Mouse (Mus musculus) spleen, adult 10 weeks (tissue): ENCODE measurements around the gene Fam69a. TPM values are rescaled to one million over a fixed set of nuclear protein-coding genes. Genes with fewer than 3 reads are reported as not detected.

Source experiments
- polyA plus RNA-seq: library from polyadenylated mRNA; stranded (reverse); fragments of 350-450 nt; fragmentation: Illumina TruSeq; extraction: RNeasy Lipid Tissue Mini Kit (QIAGEN cat#74804); gene quantifications from one replicate; pipeline ENCODE4 v1.2.3, GENCODE M21; 2015; ENCODE audit warnings: low replicate concordance; ENCODE audit not compliant: insufficient read depth

Fam69a gene
- polyA plus RNA-seq = 76.7 TPM

DNA sequence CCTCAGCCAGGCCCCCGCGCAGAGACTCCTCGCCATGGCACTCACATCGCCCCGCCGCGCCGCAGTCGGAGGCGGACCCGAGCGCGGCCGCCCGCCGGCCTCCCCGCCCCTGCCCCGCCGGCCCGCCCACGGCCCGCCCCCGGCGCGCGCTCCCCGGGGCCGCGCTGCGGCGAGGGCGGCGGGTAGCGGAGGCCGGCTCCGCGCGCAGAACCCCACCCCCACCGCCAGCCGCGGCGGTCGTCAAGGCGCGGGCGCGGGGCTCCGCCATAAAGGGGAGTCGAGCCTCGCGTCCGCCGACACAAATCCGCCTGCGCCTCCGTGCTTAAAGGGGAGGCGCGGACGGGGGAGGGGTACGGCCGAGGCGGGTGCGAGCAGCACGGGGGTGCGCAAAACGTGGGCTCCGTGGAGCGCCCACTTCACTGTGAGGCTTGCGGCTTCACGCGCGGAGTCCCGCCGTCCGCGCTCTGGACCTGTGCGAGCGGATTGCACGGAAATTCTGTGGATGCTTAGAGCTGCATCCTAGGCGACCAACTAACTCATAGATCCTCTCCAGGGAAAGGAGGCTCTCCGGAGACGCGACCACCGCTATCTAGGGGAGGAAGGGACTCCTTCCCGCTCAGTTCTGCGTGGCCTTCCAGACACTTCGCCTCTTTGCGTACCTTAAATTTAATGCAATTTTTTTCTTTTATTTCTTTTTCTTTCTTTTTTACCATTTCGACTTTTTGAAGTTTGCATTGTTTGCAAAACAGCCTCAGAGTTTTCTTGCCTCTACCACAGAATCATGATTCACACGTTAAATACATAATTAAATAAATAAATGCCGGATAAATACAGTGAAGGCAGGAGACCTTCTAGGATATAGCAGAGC is at the start of gene Fam69a:
Gene Fam69a (minus strand): TSS at position 119 of the 868 bp plus-strand sequence.

DNA sequence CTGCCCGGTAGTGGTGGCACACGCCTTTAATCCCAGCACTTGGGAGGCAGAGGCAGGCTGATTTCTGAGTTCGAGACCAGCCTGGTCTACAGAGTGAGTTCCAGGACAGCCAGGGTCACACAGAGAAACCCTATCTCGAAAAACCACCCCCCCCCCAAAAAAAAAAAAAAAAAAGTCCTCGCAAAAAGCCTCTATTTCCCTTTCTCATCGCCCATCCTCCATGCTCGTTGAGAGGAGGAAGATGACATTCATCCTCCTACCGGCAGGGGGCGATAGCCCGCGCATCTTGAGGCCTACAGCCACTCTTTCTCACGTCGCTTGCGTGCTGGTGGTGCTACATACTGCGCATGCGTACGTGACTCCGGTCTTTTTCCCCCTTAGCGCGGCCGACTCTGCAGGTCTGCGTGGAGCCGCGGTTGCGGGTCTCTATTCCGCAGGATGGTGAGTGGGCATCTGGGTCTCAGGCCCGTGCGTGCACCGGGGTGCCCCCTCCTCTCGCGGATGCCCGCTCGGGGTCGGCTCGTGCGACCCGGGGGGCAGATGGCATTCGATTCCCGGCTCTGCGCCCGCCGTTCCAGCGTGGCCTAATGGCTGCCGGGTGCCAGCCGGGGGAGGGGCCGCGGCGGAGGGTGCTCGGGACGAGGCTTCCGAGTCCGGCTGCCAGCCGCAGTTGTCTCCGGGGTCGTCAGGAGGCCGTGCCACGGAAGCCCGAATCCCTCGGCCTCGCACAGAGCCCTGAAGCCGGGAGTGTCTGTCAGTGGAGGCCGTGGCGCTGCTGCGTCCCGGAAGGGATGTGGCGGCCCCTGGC is 86.5 kb downstream of the Fam69a start, which contains the start of gene Rpl5:
Gene Rpl5 (plus strand): TSS at position 297 of the 808 bp plus-strand sequence.

DNA sequence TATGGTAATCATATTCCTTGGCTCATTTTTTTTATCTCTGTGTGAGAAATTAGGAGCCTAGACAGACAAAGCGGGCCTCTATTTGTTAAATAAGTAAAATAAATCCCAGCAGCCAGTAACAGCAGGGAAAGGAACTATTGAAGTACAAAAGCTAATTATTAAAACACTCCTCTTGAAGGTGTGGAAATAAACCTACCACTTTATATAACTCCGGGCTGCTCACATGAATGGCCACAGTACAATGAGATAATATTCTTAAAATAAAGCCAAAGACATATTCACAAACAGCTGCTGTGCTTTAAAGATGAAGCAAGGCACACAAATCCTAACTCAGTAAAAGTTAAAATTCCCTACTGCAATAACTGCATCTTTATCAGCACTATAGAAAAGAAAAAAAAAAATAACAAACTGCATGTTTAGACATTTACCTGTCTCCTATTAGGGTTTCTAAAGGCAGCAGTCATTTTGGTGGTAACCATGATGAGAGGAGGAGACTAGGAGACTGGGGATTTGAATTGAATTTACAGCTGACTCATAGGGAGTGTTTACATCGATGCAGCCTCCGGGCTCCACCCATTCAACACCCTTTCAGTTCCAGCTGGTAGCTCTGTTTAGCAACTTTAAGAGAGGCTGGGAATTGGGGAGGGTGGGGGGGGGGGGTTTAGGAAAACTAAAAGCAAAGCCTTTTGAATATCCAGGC is 112.2 kb downstream of the Fam69a start, which contains the start of gene Evi5:
Gene Evi5 (minus strand): TSS at position 547 of the 700 bp plus-strand sequence.

Other genes with a start within 250 kb of the Fam69a start
- gene Ube2d2b, start 157.0 kb downstream of the Fam69a start, polyA plus RNA-seq = not detected
- 24.1 TPM for gene Evi5, start 112.0 kb downstream of the Fam69a start, polyA plus RNA-seq
- gene Rpl5, start 86.6 kb downstream of the Fam69a start, polyA plus RNA-seq = 1,595 TPM
- gene Mtf2, start 78.6 kb upstream of the Fam69a start, polyA plus RNA-seq = 69.6 TPM
- 62.4 TPM for gene Tmed5, start 145.5 kb upstream of the Fam69a start, polyA plus RNA-seq
- 2.1 TPM for gene Ccdc18, start 145.8 kb upstream of the Fam69a start, polyA plus RNA-seq